Mouse (Mus musculus) forebrain, embryonic 11.5 days (tissue): ENCODE measurements around the gene Olfr967. TPM values are rescaled to one million over a fixed set of nuclear protein-coding genes. Genes with fewer than 3 reads are reported as not detected.
"Not testable (repeated sequence)": the region's sequence is repeated elsewhere in the genome, so short reads cannot be mapped to it uniquely, and the experiment has no call there.

Source experiments
- ATAC-seq: fragments of 200-750 bp; cut with Nextera tagmentation; replicated peaks from 2 replicates; pipeline ENCODE4 v1.8.0; 2017; ENCODE audit warnings: moderate TSS enrichment; ENCODE audit not compliant: low FRiP score
- DNase-seq: peaks from one replicate; pipeline ENCODE4 v3.0.0-alpha.2; 2017; ENCODE audit warnings: low spot score
- H3K27ac ChIP-seq: fragments of 300-500 bp; sonication (generic); 2 replicates; pipeline ENCODE4 v1.5.1; 2014; ENCODE audit warnings: low read depth, low read length
- H3K27me3 ChIP-seq: fragments of 300-500 bp; sonication (generic); 2 replicates; pipeline ENCODE4 v1.6.1; 2014; ENCODE audit warnings: mild to moderate bottlenecking, low read length, mixed read lengths; ENCODE audit not compliant: control insufficient read depth, insufficient read depth
- H3K36me3 ChIP-seq: fragments of 300-500 bp; sonication (generic); 2 replicates; pipeline ENCODE4 v1.6.1; 2014; ENCODE audit warnings: mild to moderate bottlenecking, low read length, moderate library complexity, mixed read lengths; ENCODE audit not compliant: control insufficient read depth, insufficient read depth
- H3K4me1 ChIP-seq: fragments of 300-500 bp; sonication (generic); replicated peaks from 2 replicates; pipeline ENCODE4 v1.6.1; 2014; ENCODE audit warnings: low read length, mixed read lengths; ENCODE audit not compliant: control insufficient read depth, insufficient read depth
- H3K4me2 ChIP-seq: fragments of 300-500 bp; sonication (generic); 2 replicates; pipeline ENCODE4 v1.6.1; 2014; ENCODE audit warnings: low read depth, mild to moderate bottlenecking, low read length, moderate library complexity, mixed read lengths; ENCODE audit not compliant: severe bottlenecking
- H3K4me3 ChIP-seq: fragments of 300-500 bp; sonication (generic); 2 replicates; pipeline ENCODE4 v1.5.1; 2014; ENCODE audit warnings: low read depth, low read length
- H3K9ac ChIP-seq: fragments of 300-500 bp; sonication (generic); 2 replicates; pipeline ENCODE4 v1.6.1; 2014; ENCODE audit warnings: low read length
- H3K9me3 ChIP-seq: fragments of 300-500 bp; sonication (generic); 2 replicates; pipeline ENCODE4 v1.6.1; 2016; ENCODE audit warnings: low read length, mixed read lengths; ENCODE audit not compliant: control insufficient read depth
- WGBS: fragments of 180-500 bp; shearing (Covaris S2); extraction: QIAGEN DNeasy Blood & Tissue Kit; methylation state at CpG from one replicate; pipeline ENCODE4 v1.1.7; 2014; 5-methylcytosine and 5-hydroxymethylcytosine counted together
- polyA plus RNA-seq: library from polyadenylated mRNA; unstranded; fragments of >200 nt; fragmentation: Nextera tagmentation; extraction: Ambion mirVana; gene quantifications from 2 replicates; pipeline ENCODE4 v1.2.1, GENCODE M21; 2014

Gene Olfr967
- not detected in 2 replicates for polyA plus RNA-seq

DNA sequence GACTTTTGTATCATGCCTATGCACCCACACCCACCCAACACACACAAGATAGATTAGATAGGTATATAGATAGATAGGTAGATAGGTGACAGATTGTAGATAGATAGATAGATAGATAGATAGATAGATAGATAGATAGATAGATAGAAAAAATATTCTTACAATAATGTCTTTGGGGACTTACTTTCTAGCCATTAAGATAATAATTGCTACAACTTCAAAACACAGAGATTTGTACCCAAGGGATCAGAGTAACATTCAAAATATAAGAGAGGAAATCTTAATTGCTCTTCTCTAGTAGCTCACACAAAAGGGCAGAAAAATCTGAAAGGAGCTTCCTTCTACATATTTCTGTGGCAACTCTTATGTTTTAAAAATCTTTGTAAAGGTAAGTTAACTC, at the start of gene Olfr967:
Gene Olfr967 (plus strand): TSS at position 301 of the 400 bp plus-strand sequence.
- Histone ChIP-seq H3K4me3 (no peak within 1 kb of the TSS), H3K27me3 (no peaks in the 10 kb centered on the region), H3K4me2 (no peak within 1 kb of the TSS), H3K4me1 (no peaks in the 10 kb centered on the region), H3K9ac (no peak within 1 kb of the TSS), H3K27ac (no peak within 1 kb of the TSS), H3K36me3 (no peaks in the 10 kb centered on the region), H3K9me3 (no peaks in the 10 kb centered on the region)
- DNase-seq (no peak), ATAC-seq (no peak)

- not testable (repeated sequence) for H3K9ac ChIP-seq, ATAC-seq, H3K27ac ChIP-seq, H3K9me3 ChIP-seq, H3K4me3 ChIP-seq, H3K4me1 ChIP-seq, DNase-seq, H3K4me2 ChIP-seq, H3K27me3 ChIP-seq, H3K36me3 ChIP-seq
- 95% methylated on average over 7 of the region's 8 CpGs for WGBS
Observed at GRCm38 (mm10) chr9:39701123-39701522, 44.9 kb upstream of the Olfr967 start.

DNA sequence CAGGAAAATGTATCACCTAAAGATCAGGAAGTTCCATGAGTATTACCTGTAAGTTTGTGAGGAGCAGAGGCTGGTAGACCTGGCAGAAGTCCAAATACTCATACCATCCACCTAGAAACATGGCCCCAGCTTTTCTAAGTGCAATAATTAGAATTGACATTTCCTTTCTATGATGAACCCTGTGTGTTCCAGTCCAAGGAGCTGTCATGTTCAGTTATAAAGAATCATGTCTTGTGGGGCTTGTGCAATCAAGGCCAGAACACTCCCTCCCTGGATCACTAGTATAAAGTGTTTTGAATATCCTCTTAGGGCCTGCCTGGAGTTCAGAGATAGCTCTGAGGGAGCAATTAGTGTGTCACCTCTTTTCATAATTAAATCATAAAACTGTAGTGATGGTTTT, 39.0 kb upstream of the Olfr967 start, which contains the start of gene Olfr149:
Gene Olfr149 (minus strand): TSS at position 101 of the 400 bp plus-strand sequence.
- Histone ChIP-seq H3K36me3 (no peaks in the 10 kb centered on the region), H3K4me3 (no peak within 1 kb of the TSS), H3K4me2 (no peak within 1 kb of the TSS), H3K27ac (no peak within 1 kb of the TSS), H3K9me3 (no peaks in the 10 kb centered on the region), H3K9ac (no peak within 1 kb of the TSS), H3K27me3 (no peaks in the 10 kb centered on the region), H3K4me1 (no peaks in the 10 kb centered on the region)
- no peak for ATAC-seq
- DNase-seq, result no peak

GRCm38 (mm10) chr9:39708958-39709357, 37.1 kb upstream of the Olfr967 start:
- H3K4me2 ChIP-seq, result no peak overlapping the region
- no peaks in the 10 kb centered on the region for H3K4me1 ChIP-seq
- H3K4me3 ChIP-seq, result no peak overlapping the region
- no peak overlapping the region for H3K9ac ChIP-seq
- no peaks in the 10 kb centered on the region for H3K36me3 ChIP-seq
- no peak overlapping the region for H3K27ac ChIP-seq
- 84% methylated on average over 3 of the region's 3 CpGs for WGBS
- DNase-seq, result no peak
- no peaks in the 10 kb centered on the region for H3K27me3 ChIP-seq
- H3K9me3 ChIP-seq, result no peaks in the 10 kb centered on the region
- no peak for ATAC-seq

GRCm38 (mm10) chr9:39711053-39711452, 35.0 kb upstream of the Olfr967 start, which contains the start of gene Olfr965:
Gene Olfr965 (plus strand): TSS chr9:39711353.
- H3K9ac ChIP-seq, result no peak within 1 kb of the TSS

GRCm38 (mm10) chr9:39730678-39731077, 15.4 kb upstream of the Olfr967 start, which contains the start of gene Olfr150:
Gene Olfr150 (plus strand): TSS chr9:39730978.
- H3K9me3 ChIP-seq, result no peaks in the 10 kb centered on the region
- H3K36me3 ChIP-seq, result no peaks in the 10 kb centered on the region
- DNase-seq (no peak), ATAC-seq (no peak)
- H3K27me3 ChIP-seq, result no peaks in the 10 kb centered on the region
- H3K9ac ChIP-seq, result no peak within 1 kb of the TSS
- H3K4me1 ChIP-seq, result no peaks in the 10 kb centered on the region
- no peak within 1 kb of the TSS for H3K4me3 ChIP-seq
- no peak within 1 kb of the TSS for H3K4me2 ChIP-seq
- no peak within 1 kb of the TSS for H3K27ac ChIP-seq

More at GRCm38 (mm10) chr9:39711053-39711452, 35.0 kb upstream of the Olfr967 start, which contains the start of gene Olfr965:
- H3K4me1 ChIP-seq, result no peaks in the 10 kb centered on the region
- no peak within 1 kb of the TSS for H3K4me2 ChIP-seq
- H3K27me3 ChIP-seq, result no peaks in the 10 kb centered on the region
- no peaks in the 10 kb centered on the region for H3K9me3 ChIP-seq
- H3K4me3 ChIP-seq, result no peak within 1 kb of the TSS
- DNase-seq (no peak), ATAC-seq (no peak)
- no peak within 1 kb of the TSS for H3K27ac ChIP-seq
- no peaks in the 10 kb centered on the region for H3K36me3 ChIP-seq

DNA sequence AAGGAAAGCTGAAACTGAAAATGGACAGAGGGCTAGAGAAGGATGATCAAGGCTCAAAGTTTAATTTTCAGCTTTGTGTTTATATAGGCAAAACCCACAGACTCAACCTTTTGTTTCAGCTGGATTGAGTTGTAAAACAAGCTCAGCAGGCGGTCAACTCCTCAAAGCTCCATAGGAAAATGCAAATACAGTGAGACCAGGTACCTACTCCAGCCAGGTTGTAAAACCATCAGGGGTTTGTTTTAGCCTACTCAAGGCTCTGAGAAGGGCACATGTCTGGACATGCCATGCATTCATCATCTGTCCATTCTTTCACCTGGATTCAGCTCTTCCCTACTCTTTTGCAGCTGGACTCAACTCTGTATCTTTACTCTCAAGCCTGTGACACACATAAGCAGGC, 5.3 kb upstream of the Olfr967 start:
- Histone ChIP-seq H3K9me3 (no peaks in the 10 kb centered on the region), H3K4me1 (no peaks in the 10 kb centered on the region), H3K27ac (no peak overlapping the region), H3K9ac (no peak overlapping the region), H3K4me2 (no peak overlapping the region), H3K36me3 (no peaks in the 10 kb centered on the region), H3K4me3 (no peak overlapping the region), H3K27me3 (no peaks in the 10 kb centered on the region)
- 96% methylated on average over 1 of the region's 1 CpGs for WGBS
- no peak for DNase-seq
- ATAC-seq, result no peak

DNA sequence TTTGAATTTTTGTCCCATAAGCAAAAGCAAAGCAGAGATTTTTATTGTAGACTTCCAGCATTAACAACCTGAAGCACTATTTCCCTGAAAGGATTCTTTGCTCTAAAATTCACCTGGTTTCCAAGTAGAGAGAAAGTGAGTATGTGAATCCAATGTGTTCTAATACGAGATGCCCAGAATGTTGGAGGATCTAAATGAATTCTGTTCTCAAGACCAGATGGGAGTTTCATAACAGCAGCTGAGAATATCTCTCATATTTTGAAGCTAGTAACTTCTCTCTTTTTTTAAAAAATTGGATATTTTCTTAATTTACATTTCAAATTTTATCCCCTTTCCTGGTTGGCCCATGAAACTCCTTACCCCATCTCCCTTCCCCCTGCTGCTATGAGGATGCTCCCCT, 379 bp downstream of the Olfr967 start:
- no peak for ATAC-seq

DNA sequence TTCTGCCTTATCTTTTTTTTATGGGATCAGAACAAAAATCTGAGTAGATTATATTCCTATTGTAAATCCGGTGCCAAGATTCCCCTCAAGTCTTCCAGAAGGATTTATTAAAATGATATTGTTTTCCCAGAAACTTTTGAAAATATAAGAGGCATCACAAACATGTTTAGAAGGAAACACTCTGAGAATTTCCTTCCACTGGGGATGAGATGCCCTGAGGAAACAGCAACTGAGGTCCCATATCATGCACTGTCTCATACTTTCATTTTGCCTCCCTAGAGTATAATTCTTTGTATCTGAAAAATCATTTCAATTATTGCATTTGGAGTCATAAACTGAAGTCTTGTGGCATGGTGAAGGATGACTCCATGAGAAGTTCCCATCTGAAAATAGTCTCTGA, 37.1 kb downstream of the Olfr967 start, which contains the start of gene Olfr968:
Gene Olfr968 (minus strand): TSS at position 101 of the 400 bp plus-strand sequence.
- WGBS, result 79% methylated on average over 1 of the region's 1 CpGs
- DNase-seq, result no peak
- no peak within 1 kb of the TSS for H3K4me2 ChIP-seq
- no peak within 1 kb of the TSS for H3K27ac ChIP-seq
- no peaks in the 10 kb centered on the region for H3K4me1 ChIP-seq
- H3K9ac ChIP-seq, result no peak within 1 kb of the TSS
- no peak within 1 kb of the TSS for H3K4me3 ChIP-seq
- no peaks in the 10 kb centered on the region for H3K27me3 ChIP-seq
- no peak for ATAC-seq
- no peaks in the 10 kb centered on the region for H3K9me3 ChIP-seq
- H3K36me3 ChIP-seq, result no peaks in the 10 kb centered on the region

More for the DNA sequence above, 379 bp downstream of the Olfr967 start:
- Histone ChIP-seq H3K9me3 (no peaks in the 10 kb centered on the region), H3K27ac (no peak overlapping the region), H3K4me3 (no peak overlapping the region), H3K36me3 (no peaks in the 10 kb centered on the region), H3K27me3 (no peaks in the 10 kb centered on the region), H3K4me2 (no peak overlapping the region), H3K4me1 (no peaks in the 10 kb centered on the region), H3K9ac (no peak overlapping the region)
- no peak for DNase-seq
- WGBS, result 76% methylated on average over 1 of the region's 1 CpGs
